16 mouse cellular contexts compared by ENCODE assay signal in the genomic region with DNA sequence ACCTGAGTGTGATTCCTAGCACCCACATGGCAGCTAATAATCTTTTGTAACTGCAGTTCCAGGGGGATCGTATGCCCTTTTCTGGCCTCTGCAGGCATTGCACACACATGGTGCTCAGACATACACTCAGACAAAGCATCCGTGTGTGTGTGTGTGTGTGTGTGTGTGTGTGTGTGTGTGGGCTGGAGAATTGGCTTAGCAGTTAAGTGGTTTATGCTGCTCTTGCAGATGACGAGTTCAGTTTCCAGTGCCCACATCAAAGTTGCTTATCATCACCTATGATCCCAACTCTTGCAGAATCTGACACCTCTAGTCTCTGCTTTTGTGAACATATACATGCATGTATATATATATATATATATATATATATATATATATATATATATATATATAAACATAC.
"Had no signal": no experiment of that assay in that cellular context is flagged by ENCODE, and none has a peak within 500 bp of the region (broad histone marks: within the 10 kb centered on the region; RNA-seq: fewer than 3 reads in every experiment).

No protein-coding gene starts in this region.

- H3K27ac ChIP-seq: layer of hippocampus, adult 2 months; left cerebral cortex, adult 2 months; liver, embryonic 13.5 days; neural tube, embryonic 13.5 days had no signal

- DNase-seq: kidney, adult 11 months; kidney, adult 8-10 months; kidney, postnatal 14 days; layer of hippocampus, adult 9-11 months; liver, embryonic 13.5 days; lung, adult 2 months; lung, postnatal 14 days; lung, postnatal 4 days; midbrain, embryonic 14.5 days; retina, postnatal 1 day; thymus, adult 18-20 months; thymus, postnatal 4 days had no signal

- H3K27me3 ChIP-seq: liver, embryonic 13.5 days; neural tube, embryonic 13.5 days had no signal

- H3K9ac ChIP-seq: liver, embryonic 13.5 days; neural tube, embryonic 13.5 days had no signal

- H3K4me2 ChIP-seq: liver, embryonic 13.5 days; midbrain, embryonic 11.5 days; neural tube, embryonic 13.5 days had no signal

- H3K4me3 ChIP-seq: layer of hippocampus, adult 2 months; left cerebral cortex, adult 2 months; liver, embryonic 13.5 days; neural tube, embryonic 13.5 days had no signal

- H3K9me3 ChIP-seq: liver, embryonic 13.5 days; neural tube, embryonic 13.5 days had no signal

- H3K36me3 ChIP-seq: liver, embryonic 13.5 days; neural tube, embryonic 13.5 days had no signal
